ENCODE assay signal across 7 mouse cellular contexts in genomic region chr16:43504151-43504550, GRCm38 (mm10).
DNase-seq lines count a peak whose midpoint lies in the region; ATAC-seq lines count a peak whose summit lies in the region.

No protein-coding gene starts in this region.

- peaks cover 16% of the 10 kb centered on the region for H3K4me1 ChIP-seq in hindbrain, embryonic 16.5 days (ENCODE audit: control insufficient read depth, insufficient read depth, low read depth, low read length)
- H3K4me1 ChIP-seq in neural tube, embryonic 13.5 days (replicated peaks): peaks cover 68% of the 10 kb centered on the region

- H3K9me3 ChIP-seq in hindbrain, embryonic 16.5 days (ENCODE audit: control insufficient read depth, low read length): no peaks in the 10 kb centered on the region
- no peaks in the 10 kb centered on the region for H3K9me3 ChIP-seq in neural tube, embryonic 13.5 days

- peak overlapping the region; percentile 53 for H3K4me2 ChIP-seq in hindbrain, embryonic 16.5 days (ENCODE audit: low read length)
- H3K4me2 ChIP-seq in neural tube, embryonic 13.5 days: peak overlapping the region; percentile 82

- WGBS in hindbrain, embryonic 16.5 days: 0% methylated on average over 3 of the region's 3 CpGs
- WGBS in neural tube, embryonic 13.5 days: 0% methylated on average over 3 of the region's 3 CpGs

- H3K36me3 ChIP-seq in hindbrain, embryonic 16.5 days (ENCODE audit: control insufficient read depth, insufficient read depth, low read length): no peaks in the 10 kb centered on the region
- H3K36me3 ChIP-seq in neural tube, embryonic 13.5 days: no peaks in the 10 kb centered on the region

- no peaks in the 10 kb centered on the region for H3K27me3 ChIP-seq in hindbrain, embryonic 16.5 days (replicated peaks; ENCODE audit: control insufficient read depth, insufficient read depth, low read length)
- no peaks in the 10 kb centered on the region for H3K27me3 ChIP-seq in neural tube, embryonic 13.5 days

- peak overlapping the region; percentile 92 for H3K27ac ChIP-seq in hindbrain, embryonic 16.5 days (ENCODE audit: low read depth, low read length)
- peak overlapping the region; percentile 99 for H3K27ac ChIP-seq in neural tube, embryonic 13.5 days (replicated peaks)

- H3K4me3 ChIP-seq in hindbrain, embryonic 16.5 days (ENCODE audit: low read length): peak overlapping the region; percentile 59
- H3K4me3 ChIP-seq in neural tube, embryonic 13.5 days: peak overlapping the region; percentile 60

- peak; percentile 78 for DNase-seq in adrenal gland, adult 2 months
- peak; percentile 85 for DNase-seq in cerebellum, adult 9-10 months
- DNase-seq in gastrocnemius, adult 18-20 months (ENCODE audit: low spot score): peak; percentile 73
- DNase-seq in liver: peak; percentile 45

- no peak for ATAC-seq in hindbrain, embryonic 16.5 days
- ATAC-seq in neural tube, embryonic 13.5 days (ENCODE audit: low read depth): no peak
- ATAC-seq in megakaryocyte-erythroid progenitor cell, adult 5-6 weeks (replicated peaks; ENCODE audit: low FRiP score, low TSS enrichment, poor library complexity, severe bottlenecking): no peak

- peak overlapping the region; percentile 79 for H3K9ac ChIP-seq in hindbrain, embryonic 16.5 days (ENCODE audit: low read depth, low read length)
- peak overlapping the region; percentile 95 for H3K9ac ChIP-seq in neural tube, embryonic 13.5 days
